Mouse (Mus musculus) retina, postnatal 7 days (tissue): ENCODE results near the gene Gstm2.
"Not testable (repeated sequence)": the region's sequence is repeated elsewhere in the genome, so short reads cannot be mapped to it uniquely, and the experiment has no call there.

ENCODE experiments used
- DNase-seq: peaks from one replicate; pipeline ENCODE4 v3.0.0-alpha.2; 2012; ENCODE audit warnings: low read depth, low spot score

Gene Gstm2

DNA sequence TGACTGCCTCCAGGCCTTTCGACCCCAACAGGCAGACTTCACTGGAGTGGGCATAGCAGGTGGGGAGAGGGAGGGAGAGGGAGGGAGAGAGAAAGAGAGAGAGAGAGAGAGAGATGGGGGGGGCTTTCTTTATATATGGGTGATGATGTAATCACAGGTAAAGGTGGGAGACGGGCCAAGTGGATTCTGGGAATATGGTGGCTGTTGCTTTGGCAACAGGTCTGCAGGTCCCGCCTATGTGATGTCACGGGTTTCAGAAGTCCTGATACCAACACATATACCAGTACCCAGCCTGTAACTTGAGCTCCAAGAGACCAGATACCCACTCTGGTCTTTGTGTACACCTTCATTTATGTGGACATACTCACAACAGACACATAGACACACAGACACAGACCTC, 10.3 kb upstream of the Gstm2 start:
- no peak for DNase-seq

DNA sequence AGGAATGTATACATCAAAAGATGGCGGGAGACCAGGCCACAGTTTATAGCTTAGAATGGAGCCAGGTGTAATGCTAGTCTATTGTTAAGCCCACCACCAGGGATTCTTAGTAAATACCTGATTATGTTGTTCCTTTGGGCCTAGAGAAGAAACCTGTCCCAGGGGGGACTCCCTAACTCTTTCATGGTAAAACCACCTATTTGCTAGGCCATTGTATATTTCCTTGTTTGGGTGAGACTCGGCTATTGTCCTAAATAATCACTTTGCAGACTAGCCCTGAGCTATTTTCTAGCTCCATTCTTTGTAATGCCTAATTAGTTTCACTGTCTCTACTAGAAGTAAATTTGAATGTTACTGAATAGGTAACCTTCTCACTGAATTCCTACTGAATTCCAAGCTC, 9.7 kb upstream of the Gstm2 start:
- not testable (repeated sequence) for DNase-seq

DNA sequence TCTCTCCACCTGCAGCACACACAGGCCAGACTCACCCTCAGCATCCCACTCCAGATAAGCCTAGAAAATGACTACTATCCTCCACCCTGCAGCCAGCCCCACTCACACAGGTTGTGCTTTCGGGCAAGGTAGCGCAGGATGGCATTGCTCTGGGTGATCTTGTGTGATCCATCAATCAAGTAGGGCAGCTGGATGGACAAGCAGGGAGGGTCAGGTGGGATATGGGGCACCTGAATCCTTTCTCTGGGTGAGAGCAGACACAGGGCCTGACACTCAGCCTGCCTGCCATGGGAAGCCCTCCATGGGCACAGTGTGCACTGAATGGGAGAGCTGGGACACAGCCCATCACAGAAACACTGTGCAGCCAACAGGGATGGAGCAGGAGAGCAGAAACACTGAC, 1.1 kb downstream of the Gstm2 start:
- not testable (repeated sequence) for DNase-seq

DNA sequence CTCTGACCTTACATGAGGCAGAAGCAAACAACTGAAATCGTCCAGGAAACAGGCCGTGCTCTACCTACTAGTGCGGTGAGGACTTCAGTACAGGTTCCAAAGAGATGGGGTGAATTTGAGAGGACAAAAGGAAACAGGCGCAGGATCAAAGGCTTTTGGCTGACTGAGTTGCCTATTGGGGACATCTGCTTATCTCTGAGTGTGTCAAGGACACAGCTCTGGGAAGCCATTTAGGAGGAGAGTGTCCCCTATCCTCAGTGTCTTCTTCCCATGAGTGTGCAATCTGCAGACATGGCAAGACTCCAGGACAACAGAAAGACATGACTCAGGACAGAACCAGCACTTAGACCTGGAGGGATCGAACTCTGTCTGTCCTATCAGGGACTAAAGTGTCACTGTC, 1.8 kb downstream of the Gstm2 start:
- DNase-seq: no peak

DNA sequence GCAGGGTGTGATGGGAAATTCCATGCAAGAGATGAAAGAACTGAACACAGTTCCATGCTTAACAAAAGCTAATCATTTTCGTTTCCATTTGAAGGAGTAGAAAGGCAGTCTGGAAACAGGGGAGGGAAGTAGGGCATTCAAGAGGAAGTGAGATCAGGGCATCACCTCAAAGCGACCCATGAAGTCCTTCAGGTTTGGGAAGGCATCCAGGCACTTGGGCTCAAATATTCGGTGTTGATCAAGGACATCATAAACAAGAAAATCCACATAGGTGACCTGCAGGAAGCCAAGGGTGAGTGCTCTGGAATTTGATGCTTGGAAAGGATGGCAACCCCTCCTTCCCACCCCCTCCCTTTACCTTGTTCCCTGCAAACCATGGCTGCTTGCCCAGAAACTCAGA, 2.5 kb downstream of the Gstm2 start:
- DNase-seq: no peak

DNA sequence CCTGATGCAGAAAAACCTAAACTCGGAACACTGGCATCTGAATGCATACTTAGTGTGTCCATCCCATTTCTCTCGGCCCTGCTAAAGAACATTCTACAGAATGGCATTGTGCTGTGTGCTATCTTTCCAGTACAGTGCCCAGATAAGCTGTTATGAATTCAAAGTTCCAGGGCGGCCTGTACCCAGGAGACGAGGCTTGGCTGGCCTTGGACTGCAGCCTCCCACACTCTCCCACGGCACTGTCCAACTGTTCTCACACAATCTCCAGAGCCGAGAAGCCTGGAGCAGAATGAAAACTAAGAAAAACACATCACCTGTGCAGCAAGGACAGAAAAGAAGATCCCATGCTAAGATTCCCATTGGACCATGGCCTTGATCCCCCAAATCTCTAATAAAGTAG, 3.5 kb downstream of the Gstm2 start:
- DNase-seq: no peak

DNA sequence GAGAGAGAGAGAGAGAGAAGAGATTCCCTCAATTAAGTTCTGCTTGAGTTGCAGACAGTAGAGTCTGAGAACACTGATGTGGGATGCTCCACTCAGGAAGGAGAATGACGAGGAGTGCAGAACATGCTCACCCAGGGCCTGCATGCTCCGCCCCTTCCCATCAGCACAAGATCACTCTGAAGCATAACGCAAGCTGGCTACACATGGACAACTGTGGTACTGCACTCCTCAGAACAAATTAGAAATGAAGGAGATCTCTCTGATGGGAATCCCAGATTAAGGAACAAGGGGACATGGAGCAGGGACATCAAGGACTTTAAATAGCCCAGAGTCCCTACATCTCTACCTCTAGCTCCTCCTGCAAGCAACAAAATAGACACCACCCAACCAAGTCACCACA, 5.0 kb downstream of the Gstm2 start:
- DNase-seq: no peak

DNA sequence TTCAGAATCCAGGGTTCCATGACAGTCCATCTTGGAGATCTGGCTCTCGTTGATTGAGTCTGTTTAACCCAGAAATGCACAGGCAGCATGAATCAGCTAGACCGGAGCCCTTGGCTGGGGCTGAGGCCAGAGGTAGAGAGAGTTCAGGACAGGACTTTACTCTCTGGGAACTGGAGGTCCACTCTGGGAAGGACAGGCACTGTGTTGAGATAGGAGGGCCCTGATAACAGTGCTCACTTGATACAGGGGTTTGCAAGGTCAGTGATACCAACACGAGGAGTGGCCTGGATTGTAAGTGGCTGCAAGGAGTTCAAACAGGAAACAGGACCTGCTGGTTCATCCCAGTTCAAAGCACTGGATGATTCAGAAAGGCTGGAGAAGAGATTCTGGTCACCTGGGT, 8.6 kb downstream of the Gstm2 start:
- DNase-seq: no peak

DNA sequence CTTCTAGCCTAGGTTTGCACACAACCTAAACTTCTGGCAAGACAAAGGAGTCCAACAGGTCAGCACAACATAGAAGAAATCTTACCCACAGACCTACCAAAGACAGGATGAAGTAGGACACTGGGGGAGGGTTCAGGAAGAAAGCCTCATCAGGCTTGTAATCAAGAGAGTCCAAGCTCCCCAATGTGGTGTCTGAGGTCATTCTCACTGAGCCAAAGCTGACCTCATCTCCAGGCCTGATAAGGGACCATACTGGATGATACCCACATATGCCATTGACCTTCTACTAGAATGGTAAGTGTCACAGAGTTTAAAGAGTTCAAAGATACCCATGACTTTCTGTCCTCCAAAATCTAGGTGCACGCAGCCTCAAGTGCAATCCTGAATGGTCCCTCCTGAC, 12.0 kb downstream of the Gstm2 start:
- no peak for DNase-seq

DNA sequence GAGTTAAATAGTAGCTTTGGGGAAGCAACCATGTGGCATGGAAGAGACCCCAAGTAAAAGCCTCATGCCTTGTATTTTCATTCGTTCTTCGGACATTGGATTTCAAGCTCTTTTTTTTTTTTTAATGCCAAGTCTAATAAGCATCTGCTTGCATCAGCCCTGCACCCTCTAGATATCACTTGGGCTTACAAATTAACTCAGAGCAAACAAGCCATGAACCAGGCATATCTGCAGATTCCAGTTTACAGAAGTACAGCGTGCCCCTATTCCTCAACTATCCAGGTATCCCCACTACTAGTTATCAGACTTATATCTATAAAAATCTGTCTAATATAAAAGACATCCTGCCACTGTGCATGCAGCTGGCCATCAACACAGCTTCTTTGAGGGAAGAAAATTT, 14.2 kb downstream of the Gstm2 start:
- no peak for DNase-seq

DNA sequence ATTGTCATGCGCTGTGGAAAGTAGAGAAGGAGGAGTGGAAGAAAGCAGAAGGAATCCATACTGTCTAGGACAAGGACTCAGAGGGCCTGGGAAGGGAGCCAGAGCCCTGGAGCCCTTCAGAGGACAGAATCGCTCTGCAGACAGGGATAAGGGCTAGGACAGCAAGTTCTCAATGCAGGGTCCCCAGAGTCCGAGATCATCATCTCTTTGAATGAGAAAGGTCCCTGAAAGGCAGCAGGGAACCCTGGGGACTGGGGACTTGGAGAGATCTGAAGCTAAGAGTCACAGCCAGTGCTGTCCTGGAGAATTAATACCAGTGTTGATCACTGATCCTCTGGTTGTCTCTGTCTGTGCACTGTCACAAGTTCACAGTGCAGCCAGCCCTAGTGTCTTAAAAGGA, 15.2 kb downstream of the Gstm2 start:
- DNase-seq: not testable (repeated sequence)

DNA sequence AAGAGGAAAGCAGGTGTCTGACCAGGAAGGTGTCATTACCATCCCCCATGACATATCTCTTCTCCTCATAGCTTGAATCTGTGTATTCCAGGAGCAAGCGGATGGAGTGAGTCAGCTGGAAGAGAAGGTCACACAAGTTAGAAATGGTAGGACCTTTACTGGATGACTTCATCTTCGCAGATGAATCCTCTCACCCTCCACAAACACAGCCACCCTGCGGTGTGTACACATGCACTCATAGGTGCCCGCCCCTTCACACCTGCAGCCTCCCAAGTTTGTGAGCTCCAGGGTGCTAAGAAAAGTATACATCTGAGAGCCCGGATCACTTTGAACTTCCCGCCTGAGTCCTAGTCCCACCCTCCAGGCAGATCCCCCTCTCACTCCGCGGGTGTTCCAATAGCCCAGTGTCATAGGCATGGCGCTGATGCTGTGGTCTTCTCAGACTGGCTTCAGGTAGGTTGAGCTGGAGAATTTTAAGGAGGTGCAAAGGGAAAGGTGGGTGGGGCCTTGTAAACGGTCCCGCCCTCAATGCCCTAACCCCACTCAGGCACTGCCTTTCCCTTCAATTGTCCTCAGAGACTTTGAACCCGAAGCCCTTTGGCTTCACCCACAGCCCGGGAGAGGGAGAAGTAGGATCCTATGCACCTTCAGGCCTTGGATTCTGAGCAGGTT, 17.4 kb downstream of the Gstm2 start, which contains the start of gene Gstm3:
Gene Gstm3 (minus strand): TSS at position 560 of the 672 bp plus-strand sequence.
- no peak for DNase-seq

DNA sequence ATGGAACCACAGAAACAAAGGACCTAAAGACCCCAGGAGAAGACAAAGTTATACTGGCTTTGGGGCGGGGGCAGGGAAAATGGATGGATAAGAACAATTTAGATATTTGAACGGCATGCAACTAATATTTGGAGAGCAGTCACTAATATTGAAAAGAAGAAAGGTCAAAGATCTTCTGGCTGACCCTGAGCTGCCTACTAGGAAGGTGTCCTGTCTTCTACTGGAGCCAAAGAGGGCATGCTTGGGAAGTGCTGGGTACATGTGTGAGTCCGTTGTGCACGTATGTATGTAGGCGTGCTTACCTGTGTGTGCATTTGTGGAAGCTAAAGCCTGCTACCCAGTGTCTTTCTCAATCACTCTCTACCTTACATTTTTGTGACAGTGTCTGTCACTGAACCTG, 19.6 kb downstream of the Gstm2 start:
- no peak for DNase-seq

DNA sequence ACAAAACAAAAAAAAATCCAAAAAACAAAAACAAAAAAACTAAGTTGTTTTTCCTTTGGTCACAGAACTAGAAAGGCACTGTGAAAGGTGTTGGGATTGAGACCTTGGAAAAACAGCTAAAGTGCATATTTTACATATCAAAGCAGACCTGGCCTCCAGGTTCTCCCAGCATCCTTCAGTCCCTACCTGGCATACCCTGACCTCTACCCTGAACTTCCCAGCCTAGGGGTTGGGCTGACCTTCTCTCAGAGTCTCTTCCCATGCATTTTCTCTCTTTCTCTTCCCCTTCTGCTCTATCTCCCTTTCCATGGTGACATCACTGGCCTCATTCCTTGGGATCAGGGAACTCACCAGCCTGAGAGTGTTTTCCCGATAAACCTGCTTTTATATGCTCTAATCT, 20.7 kb downstream of the Gstm2 start:
- DNase-seq: no peak

DNA sequence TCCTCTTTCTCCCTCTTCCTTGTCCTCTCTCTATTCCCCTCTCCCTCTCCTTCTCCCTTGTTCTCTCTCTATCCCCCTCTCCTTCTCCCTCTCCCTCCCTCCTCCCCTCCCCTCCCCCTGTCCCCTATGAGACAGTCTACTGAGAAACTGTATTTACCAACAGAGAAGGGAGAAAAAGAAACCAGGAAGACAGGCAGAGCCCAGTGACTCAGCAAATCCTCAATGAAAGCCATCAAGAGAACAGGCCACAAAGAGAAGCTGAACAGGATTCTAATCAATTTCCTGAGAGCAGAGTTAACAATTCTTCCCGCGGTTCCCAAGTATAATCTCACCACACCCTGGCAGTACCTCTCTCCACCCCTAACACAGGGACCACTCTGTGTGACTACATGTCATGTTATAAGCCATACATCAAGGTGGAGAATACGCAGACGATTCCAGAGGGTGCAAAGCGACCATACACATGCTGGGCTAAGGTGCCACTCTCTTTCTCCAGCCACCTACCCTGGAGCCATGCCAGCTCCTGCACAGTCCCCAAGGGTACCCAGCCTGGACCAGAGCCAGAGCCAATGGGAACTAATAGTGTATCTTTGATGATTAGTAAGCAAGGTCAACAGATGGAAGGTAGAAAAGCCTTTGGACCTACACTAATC, 21.5 kb downstream of the Gstm2 start:
- no peak for DNase-seq

DNA sequence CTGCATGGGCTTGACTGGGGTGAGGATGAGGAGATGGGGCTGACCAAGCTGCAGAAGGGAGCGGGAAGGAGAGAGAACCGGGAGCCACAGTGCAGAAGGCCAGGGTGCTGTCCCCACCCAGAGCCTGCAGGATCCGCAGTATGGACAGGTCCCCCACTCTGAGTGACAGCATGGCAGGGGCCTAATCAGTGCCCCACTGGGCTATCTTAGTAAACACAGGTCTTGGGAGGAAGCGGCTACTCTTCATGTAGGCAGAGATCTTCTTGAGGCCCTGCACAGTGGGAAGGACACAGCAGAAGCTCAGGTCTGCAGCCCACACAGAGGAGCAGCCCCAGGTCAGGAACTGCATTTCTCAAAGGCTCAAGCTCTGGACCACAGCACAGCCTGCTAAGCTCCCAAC, 22.2 kb downstream of the Gstm2 start:
- DNase-seq: no peak

DNA sequence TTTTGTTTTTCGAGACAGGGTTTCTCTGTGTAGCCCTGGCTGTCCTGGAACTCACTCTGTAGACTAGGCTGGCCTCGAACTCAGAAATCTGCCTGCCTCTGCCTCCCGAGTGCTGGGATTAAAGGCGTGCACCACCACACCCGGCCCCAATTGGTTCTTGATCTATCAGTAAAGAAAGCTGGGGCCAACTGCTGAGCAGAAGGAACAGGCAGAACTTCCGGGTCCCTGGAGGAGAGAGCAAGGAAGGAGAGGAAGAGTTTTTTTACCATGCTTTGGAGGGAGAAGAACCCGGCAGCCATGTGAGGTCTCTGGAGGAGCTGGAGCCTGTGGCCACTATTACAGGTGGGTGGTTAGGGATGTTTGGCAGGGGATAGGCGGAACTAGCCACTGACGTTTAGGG, 31.0 kb downstream of the Gstm2 start:
- DNase-seq: not testable (repeated sequence)

DNA sequence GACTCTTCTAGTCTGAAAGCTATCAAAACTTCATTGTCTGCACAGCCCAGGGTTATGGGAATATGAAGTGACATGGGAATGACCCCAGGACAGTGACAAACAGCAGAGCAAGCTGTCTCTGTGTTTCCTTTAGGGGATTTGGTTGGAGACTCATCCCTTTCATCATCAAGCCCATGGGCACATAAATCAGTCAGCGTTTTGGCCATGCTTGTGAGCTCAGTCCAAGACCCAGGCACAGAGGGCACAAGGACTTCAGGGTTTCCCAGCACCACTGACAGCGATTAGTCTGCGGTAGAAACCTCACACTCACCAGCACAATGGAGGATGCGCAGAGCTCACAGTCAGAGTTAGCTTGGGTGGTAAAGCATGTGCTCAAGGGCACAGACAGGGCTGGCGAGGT, 32.3 kb downstream of the Gstm2 start:
- DNase-seq: no peak

DNA sequence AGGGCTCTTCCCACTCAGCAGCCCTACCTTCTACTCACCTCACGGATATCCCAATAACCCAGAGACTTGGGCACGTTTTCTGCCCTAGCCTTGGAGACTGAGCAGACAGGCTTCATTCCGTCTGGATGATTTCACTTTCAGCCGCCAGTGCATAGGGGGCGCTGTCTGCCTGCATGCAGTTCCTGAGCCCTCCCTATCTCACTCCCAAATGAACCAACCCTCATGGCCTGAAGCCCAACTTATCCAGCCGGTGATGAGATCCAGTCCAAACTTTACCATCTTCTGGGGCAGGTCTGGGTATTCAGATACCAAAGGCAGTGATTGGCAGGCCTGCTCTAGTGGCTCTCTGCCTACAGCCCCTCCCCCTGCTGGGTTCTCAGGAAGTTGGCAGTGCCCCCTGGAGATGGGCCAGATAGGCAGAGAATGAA, 32.9 kb downstream of the Gstm2 start:
- no peak for DNase-seq

DNA sequence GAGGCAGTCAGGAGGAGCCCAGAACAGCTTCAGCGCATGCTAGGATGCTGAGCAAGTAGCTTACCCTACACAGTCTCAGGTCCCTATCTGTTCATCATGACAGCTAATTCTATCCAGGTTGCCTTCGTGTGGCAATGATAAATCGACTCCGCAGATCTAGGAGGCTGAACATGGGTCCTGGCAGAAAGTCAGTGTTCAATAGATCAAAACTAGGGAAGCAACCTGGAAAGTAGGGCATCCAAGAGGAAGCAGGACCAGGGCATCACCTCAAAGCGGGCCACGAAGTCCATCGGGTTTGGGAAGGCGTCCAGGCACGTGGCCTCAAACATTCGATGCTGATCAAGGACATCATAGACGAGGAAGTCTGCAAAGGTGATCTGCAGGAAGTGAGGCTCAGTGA, 35.7 kb downstream of the Gstm2 start:
- no peak for DNase-seq

DNA sequence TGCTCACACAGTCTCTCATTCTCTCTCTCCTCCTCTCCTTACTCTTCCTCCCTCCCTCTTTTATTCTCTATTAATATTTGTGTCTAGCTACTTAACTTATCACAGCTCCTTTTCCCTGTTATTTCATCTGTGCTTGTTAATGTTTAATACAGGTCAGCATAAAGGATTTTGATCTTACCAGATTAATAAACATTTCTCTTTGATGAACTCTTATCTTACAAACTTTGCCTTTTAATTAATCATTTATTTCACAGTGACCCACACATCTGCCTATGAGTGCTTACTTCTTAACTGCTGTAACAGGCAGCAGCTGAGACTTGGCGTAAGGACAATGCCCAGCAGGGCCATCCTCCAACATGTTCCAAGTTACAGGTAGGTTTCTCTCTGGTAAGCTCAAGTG, 36.8 kb downstream of the Gstm2 start:
- not testable (repeated sequence) for DNase-seq

DNA sequence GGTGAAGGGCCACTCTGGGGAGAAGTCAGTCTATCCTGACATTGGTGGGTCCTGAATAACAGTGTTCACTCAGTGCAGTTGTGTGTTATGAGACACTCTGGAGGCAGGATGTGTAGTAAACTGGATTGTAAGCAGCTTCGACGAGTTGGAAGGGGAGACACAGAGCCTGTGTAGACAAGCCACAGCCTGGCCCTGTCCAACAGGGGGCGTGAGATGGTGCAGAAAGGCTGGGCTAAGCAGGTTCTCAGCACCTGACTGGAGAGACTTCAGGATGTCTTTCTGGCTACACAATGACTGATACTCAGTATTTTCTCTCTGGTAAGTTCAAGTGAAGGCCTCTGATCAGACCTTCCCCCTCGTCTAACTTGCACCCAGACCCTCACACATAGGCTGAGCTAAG, 40.5 kb downstream of the Gstm2 start:
- no peak for DNase-seq

DNA sequence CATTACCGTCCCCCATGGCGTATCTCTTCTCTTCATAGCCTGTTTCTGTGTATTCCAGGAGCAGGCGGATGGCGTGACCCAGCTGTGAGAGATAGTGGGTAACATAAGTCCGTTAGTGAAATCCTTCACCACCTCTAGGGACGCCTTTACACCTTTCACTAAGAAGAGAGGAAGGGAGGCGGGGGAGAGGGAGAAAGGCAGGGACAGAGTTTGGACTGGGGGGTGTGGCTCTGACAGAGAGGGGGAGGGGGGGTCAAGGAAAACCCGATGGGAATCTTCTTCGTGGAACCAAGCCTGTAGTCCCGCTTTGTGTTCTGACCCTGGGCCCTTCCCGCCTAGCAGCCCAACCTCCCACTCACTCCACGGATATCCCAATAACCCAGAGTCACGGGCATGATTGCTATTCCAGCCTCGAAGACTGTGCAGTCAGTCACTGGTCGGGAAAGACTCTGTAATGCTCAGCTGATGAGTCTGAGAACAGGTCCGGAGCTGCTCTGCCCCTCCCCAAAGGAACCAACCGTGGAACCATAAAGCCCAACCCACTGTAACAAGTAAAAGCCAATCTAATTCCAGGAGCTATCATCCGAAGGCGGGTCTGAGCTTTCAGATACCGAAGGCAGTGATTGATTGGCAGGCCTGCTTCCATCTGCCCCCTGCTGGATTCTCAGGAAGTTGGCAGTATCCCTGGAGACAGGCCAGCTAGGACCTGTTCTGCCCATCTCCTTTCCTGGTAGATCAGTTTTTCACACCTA, 42.8 kb downstream of the Gstm2 start, which contains the start of gene Gstm6:
Gene Gstm6 (minus strand): TSS at position 511 of the 752 bp plus-strand sequence.
- peak; percentile 36 for DNase-seq
